Mouse (Mus musculus) neural tube, embryonic 14.5 days (tissue): Measurements from ENCODE around the gene Alad. TPM values are rescaled to one million over a fixed set of nuclear protein-coding genes. Genes with fewer than 3 reads are reported as not detected.
A peak's percentile ranks its signal among the peaks of the same experiment; 100 is the strongest.

Experiments used
- ATAC-seq: fragments of 200-750 bp; cut with Nextera tagmentation; 2 replicates; pipeline ENCODE4 v1.8.0; 2017; ENCODE audit warnings: low read depth, mild to moderate bottlenecking, moderate TSS enrichment, moderate library complexity
- H3K27ac ChIP-seq: fragments of 300-500 bp; sonication (generic); 2 replicates; pipeline ENCODE4 v1.5.1; 2014; ENCODE audit warnings: low read depth, mild to moderate bottlenecking, control low read depth, low read length, moderate library complexity, mixed read lengths
- H3K27me3 ChIP-seq: fragments of 300-500 bp; sonication (generic); 2 replicates; pipeline ENCODE4 v1.6.1; 2014; ENCODE audit warnings: low read length; ENCODE audit not compliant: control insufficient read depth, insufficient read depth
- H3K36me3 ChIP-seq: fragments of 300-500 bp; sonication (generic); 2 replicates; pipeline ENCODE4 v1.6.1; 2014; ENCODE audit warnings: low read length, mixed read lengths; ENCODE audit not compliant: control insufficient read depth, insufficient read depth
- H3K4me1 ChIP-seq: fragments of 300-500 bp; sonication (generic); 2 replicates; pipeline ENCODE4 v1.6.1; 2014; ENCODE audit warnings: low read length; ENCODE audit not compliant: control insufficient read depth, insufficient read depth
- H3K4me2 ChIP-seq: fragments of 300-500 bp; sonication (generic); 2 replicates; pipeline ENCODE4 v1.6.1; 2014; ENCODE audit warnings: mild to moderate bottlenecking, low read depth, low read length, control low read depth
- H3K4me3 ChIP-seq: fragments of 300-500 bp; sonication (generic); 2 replicates; pipeline ENCODE4 v1.5.1; 2014; ENCODE audit warnings: low read depth, low read length, control low read depth, mixed read lengths
- H3K9ac ChIP-seq: fragments of 300-500 bp; sonication (generic); replicated peaks from 2 replicates; pipeline ENCODE4 v1.6.1; 2014; ENCODE audit warnings: low read depth, mild to moderate bottlenecking, control low read depth, low read length, mixed read lengths
- H3K9me3 ChIP-seq: fragments of 300-500 bp; sonication (generic); 2 replicates; pipeline ENCODE4 v1.6.1; 2016; ENCODE audit warnings: low read length; ENCODE audit not compliant: control insufficient read depth
- WGBS: fragments of 180-500 bp; shearing (Covaris S2); extraction: QIAGEN DNeasy Blood & Tissue Kit; methylation state at CpG from one replicate; pipeline ENCODE4 v1.1.7; 2014; 5-methylcytosine and 5-hydroxymethylcytosine counted together
- polyA plus RNA-seq: library from polyadenylated mRNA; unstranded; fragments of >200 nt; fragmentation: Nextera tagmentation; extraction: Ambion mirVana; gene quantifications from 2 replicates; pipeline ENCODE4 v1.2.1, GENCODE M21; 2014

Alad gene
- polyA plus RNA-seq, 1 experiment from 2014 or later: 79.0 TPM

GRCm38 (mm10) chr4:62472071-62472470, 47.6 kb downstream of the Alad start:
- Histone ChIP-seq H3K4me2 (no peak overlapping the region), H3K4me3 (no peak overlapping the region), H3K27ac (no peak overlapping the region), H3K9ac (no peak overlapping the region), H3K9me3 (no peaks in the 10 kb centered on the region), H3K36me3 (no peaks in the 10 kb centered on the region), H3K27me3 (no peaks in the 10 kb centered on the region), H3K4me1 (no peaks in the 10 kb centered on the region)
- no peak for ATAC-seq
- WGBS: 92% methylated on average over 2 of the region's 2 CpGs

- peak within 1 kb of the TSS; percentile 52; the same call in 1 of the 2 replicates for H3K9ac ChIP-seq
- no peaks in the 10 kb centered on the region for H3K9me3 ChIP-seq
- H3K4me2 ChIP-seq: peak within 1 kb of the TSS; percentile 66
- H3K27me3 ChIP-seq: no peaks in the 10 kb centered on the region
- no peak within 1 kb of the TSS for H3K27ac ChIP-seq
- under 1% methylated on average over 30 of the region's 30 CpGs for WGBS
- no peaks in the 10 kb centered on the region for H3K4me1 ChIP-seq
- ATAC-seq: peak; percentile 97
- H3K4me3 ChIP-seq: peak within 1 kb of the TSS; percentile 49
- no peaks in the 10 kb centered on the region for H3K36me3 ChIP-seq
Measured at GRCm38 (mm10) chr4:62470598-62471051, 49.1 kb downstream of the Alad start, which contains the start of gene Wdr31. Gene Wdr31, minus strand, starts transcription at chr4:62470896.

- no peak for ATAC-seq
- H3K36me3 ChIP-seq: no peaks in the 10 kb centered on the region
- H3K4me3 ChIP-seq: no peak overlapping the region
- H3K4me2 ChIP-seq: no peak overlapping the region
- 88% methylated on average over 1 of the region's 1 CpGs for WGBS
- H3K27ac ChIP-seq: no peak overlapping the region
- H3K4me1 ChIP-seq: no peaks in the 10 kb centered on the region
- no peak overlapping the region for H3K9ac ChIP-seq
- H3K27me3 ChIP-seq: no peaks in the 10 kb centered on the region
- no peaks in the 10 kb centered on the region for H3K9me3 ChIP-seq
Measured at GRCm38 (mm10) chr4:62468158-62468557, 51.6 kb downstream of the Alad start.

GRCm38 (mm10) chr4:62463124-62463523, 56.6 kb downstream of the Alad start:
- Histone ChIP-seq H3K9me3 (no peaks in the 10 kb centered on the region), H3K4me2 (no peak overlapping the region), H3K4me1 (no peaks in the 10 kb centered on the region), H3K4me3 (no peak overlapping the region), H3K27me3 (no peaks in the 10 kb centered on the region), H3K36me3 (no peaks in the 10 kb centered on the region), H3K27ac (no peak overlapping the region), H3K9ac (no peak overlapping the region)
- WGBS: 92% methylated on average over 2 of the region's 2 CpGs
- ATAC-seq: no peak

- no peak overlapping the region for H3K9ac ChIP-seq
- no peak for ATAC-seq
- WGBS: 92% methylated on average over 8 of the region's 8 CpGs
- no peaks in the 10 kb centered on the region for H3K27me3 ChIP-seq
- H3K4me3 ChIP-seq: no peak overlapping the region
- H3K4me1 ChIP-seq: no peaks in the 10 kb centered on the region
- H3K27ac ChIP-seq: no peak overlapping the region
- H3K9me3 ChIP-seq: no peaks in the 10 kb centered on the region
- H3K4me2 ChIP-seq: no peak overlapping the region
- no peaks in the 10 kb centered on the region for H3K36me3 ChIP-seq
Measured at GRCm38 (mm10) chr4:62460348-62460747, 59.4 kb downstream of the Alad start.

Other genes with a start within 250 kb of the Alad start
- gene Fkbp15, start 159.4 kb downstream of the Alad start, polyA plus RNA-seq: 24.1 and 26.7 TPM in 2 replicates
- 26.3 and 32.1 TPM in 2 replicates for gene Slc31a1, start 159.2 kb downstream of the Alad start, polyA plus RNA-seq
- 77.1 and 85.8 TPM in 2 replicates for gene Cdc26, start 111.3 kb downstream of the Alad start, polyA plus RNA-seq
- 15.3 and 18.4 TPM in 2 replicates for gene Prpf4, start 111.1 kb downstream of the Alad start, polyA plus RNA-seq
- gene Rnf183, start 84.7 kb downstream of the Alad start, polyA plus RNA-seq: 0.19 TPM in 1 of 2 replicates, not detected in the other
- gene Wdr31, start 49.0 kb downstream of the Alad start, polyA plus RNA-seq: 10.2 and 11.8 TPM in 2 replicates
- 0.60 and 0.91 TPM in 2 replicates for gene Bspry, start 39.9 kb downstream of the Alad start, polyA plus RNA-seq
- gene Hdhd3, start 16.5 kb downstream of the Alad start, polyA plus RNA-seq: 13.6 and 15.6 TPM in 2 replicates
- gene Pole3, start 5.2 kb upstream of the Alad start, polyA plus RNA-seq: 50.7 and 52.7 TPM in 2 replicates
- 1.2 and 1.3 TPM in 2 replicates for gene 4933430I17Rik, start 5.5 kb upstream of the Alad start, polyA plus RNA-seq
- gene Rgs3, start 39.9 kb upstream of the Alad start, polyA plus RNA-seq: 30.1 and 32.5 TPM in 2 replicates